Mouse (Mus musculus) right cerebral cortex, postnatal 14 days (tissue): ENCODE measurements around the gene Tmem219.
"Not testable (repeated sequence)": the region's sequence is repeated elsewhere in the genome, so short reads cannot be mapped to it uniquely, and the experiment has no call there.

ENCODE experiments used
- DNase-seq: peaks from one replicate; pipeline ENCODE4 v3.0.0; 2022

The Tmem219 gene

DNA sequence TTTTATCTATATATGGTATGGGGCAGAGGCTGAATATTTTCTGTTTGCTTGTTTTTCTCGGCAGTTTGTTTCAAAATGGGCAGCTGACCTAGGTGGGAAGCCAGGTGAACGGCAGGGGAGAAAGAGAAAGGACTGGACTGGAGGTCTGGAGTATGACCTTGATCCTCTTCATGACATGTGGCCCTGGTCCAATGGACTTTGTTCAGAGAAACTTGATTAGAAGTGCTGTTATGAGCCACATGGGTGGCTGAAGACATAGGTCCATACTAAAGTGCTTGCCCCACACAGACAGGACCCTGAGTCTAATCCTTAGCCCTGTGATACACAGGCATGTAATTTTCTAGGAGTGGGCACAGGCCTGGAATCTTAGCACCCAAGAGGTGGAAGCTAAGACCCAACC, 1.2 kb downstream of the Tmem219 start:
- DNase-seq, result no peak

DNA sequence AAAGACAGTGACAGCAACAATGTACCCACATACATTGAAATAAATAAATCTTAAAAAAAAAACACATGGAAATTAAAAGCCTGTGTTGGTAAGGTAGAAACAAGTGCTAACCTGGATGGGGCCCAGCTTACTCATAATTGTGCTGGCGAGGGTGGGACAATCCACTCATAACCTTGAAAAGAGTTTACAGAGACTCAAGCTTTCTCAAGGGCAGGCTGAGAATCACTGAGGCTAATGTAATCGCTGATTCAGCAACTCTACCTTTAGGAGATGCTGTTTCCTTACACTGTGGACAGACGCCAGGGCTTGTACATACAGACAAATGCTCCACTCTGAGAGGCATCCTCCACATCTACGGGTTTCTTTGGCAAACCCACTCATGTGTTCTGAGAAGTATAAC, 2.7 kb downstream of the Tmem219 start:
- no peak for DNase-seq

DNA sequence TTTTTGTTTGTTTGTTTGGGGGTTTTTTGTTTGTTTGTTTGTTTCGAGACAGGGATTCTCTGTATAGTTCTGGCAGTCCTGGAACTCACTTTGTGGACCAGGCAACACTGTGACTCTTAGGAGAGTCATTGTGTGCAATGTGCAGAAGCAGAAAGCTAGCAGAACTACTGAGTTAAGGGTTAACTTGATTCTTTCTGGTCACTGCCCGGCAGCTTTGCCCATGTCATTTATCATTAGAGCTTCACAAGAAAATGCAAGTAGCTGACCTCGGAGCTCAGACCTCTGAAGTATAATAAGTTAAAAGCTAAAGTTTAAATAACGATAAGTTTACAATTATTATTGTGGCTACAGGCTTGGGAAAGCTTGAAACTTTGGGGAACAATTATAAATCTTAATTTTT, 4.4 kb downstream of the Tmem219 start:
- not testable (repeated sequence) for DNase-seq

DNA sequence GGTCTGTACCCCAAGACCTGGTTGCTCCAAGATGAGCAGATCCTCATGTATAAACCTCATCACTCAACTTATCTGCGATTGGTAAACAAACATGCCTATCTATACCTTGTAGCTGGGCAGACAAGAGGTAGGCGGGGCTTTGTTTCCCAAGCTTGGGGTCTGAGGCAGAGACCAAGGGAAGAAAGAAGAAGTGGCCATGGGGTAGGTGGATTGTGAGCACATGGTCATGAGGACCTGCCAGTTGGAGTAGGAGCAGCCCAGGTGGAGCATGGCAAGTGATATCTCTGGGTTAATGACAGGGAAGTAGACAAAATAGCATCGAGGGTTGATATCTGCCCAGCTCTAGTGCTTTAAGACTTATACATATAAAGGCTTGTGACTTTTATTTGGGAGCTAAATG, 7.9 kb downstream of the Tmem219 start:
- no peak for DNase-seq

DNA sequence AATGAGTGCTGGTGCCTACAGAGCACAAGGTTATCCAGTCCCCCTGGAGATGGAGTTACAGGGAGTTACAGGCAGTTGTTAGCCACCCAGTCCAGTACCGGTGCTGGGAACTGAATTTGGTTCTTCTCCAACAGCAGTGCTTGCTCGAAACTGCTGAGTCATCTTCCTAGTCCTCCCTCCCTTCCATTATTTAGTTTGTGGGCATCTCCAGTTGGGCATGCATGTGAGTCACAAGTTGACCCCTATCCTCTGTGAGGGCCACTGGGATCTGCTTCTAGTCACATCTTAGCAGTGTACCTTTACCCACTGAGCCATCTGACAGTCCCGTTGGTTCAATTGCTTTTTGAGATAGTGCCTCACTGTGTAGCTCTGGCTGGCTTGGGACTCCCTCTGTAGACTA, 17.1 kb downstream of the Tmem219 start:
- no peak for DNase-seq

DNA sequence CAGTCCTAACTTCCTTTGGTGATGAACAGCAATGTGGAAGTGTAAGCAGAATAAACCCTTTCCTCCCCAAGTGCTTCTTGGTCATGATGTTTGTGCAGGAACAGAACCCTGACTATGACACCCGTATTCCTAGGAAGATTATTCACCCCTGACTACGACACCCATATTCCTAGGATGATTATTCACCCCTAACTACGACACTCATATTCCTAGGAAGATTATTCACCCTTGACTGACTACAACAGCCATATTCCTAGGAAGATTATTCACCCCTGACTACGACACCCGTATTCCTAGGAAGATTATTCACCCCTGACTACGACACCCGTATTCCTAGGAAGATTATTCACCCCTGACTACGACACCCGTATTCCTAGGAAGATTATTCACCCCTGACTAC, 22.9 kb downstream of the Tmem219 start:
- DNase-seq, result not testable (repeated sequence)

DNA sequence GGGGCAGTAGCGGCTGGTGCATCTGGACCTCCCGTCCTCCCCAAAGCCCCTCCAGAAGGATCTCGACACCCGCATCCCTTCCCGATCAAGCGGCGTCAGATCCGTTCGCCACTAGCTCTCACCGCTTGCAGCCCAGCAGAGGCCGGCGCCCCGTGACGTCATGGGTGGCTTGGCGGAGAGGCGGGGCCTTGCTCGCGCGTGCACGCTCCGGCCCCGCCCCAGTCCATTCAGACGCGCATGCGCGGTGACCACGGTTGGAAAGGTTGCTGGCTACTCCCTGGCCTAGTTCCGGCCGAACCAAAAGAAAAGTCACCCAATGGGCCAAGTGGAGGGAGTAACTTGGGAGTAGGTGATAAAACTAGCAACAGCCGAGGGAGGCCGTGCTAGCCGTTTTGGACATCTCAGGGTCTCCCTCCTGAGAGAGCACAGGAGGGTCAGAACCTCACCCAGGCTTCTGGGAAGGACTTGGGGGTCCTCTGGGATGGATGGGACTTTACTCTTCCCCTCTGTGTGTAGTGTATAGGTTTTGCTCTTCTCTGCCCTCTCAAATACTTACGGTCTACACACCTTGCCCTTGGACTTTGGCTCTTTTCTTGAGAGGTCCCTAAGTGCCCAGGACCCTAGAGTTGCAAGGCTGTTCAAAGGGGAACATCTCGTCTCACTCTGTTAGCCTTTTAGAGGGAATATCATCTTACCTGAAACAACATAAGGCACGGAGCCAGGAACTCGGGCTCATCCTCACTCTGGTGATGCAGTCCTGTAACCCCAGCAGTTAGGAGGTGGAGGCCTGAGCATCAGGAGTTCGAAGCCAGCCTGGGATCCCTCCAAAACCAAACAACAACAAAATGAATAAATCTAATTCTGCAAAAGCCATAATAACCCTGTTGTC, 24.4 kb downstream of the Tmem219 start:
- peak; percentile 98 for DNase-seq

DNA sequence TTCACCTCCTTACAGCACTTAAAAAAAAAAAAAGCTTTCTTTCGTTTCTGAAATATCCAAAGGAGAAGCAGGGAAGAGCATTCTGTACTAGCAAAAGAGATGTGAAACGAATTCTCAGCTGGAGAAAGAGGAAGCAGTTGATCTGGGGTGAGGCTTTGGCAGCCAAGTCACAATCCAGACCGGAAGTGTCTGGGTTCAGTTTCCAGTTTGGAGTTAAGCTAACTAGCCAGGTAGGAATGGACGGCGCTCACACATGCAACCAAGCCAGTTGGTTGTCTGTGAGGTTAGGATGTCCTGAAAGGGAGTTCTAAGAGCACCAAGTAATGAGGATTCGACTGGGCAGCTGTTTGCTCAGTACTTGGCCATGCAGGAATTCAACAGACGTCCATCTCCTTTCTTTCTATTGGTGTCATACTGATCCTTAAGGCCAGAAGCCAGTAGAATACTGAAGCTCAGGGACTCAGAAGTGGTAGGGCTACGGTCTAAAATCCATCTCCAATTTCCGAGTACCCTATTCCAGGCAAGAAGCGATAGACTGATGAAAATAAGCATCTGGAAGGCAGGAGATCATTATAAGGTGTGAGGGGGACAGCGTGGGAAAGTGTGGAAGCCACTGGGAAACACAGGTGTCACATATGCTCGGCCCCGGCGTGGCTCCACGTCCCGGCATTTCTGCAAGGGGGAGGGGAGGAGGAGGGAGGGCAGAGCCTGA, 25.2 kb downstream of the Tmem219 start:
- DNase-seq, result no peak

DNA sequence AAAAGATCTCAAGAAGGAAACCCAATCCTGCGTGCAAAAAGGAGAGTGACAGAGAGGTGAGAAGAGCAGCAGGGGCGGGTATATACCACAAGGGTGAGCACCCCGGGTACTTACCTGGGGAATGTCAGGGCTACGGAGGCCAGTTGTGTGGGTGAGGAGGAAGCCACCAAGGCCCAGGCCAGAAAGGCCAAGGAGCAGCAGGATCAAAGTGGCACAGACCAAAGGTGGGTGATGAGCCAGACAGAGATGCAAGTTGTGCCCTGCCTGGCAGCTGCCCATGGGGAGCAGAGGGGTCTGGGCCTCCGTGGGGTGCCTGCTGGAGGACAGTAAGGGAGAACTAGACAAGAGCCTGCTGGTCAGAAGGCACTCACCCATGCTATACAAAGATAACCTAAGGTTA, 25.8 kb downstream of the Tmem219 start:
- DNase-seq, result no peak

DNA sequence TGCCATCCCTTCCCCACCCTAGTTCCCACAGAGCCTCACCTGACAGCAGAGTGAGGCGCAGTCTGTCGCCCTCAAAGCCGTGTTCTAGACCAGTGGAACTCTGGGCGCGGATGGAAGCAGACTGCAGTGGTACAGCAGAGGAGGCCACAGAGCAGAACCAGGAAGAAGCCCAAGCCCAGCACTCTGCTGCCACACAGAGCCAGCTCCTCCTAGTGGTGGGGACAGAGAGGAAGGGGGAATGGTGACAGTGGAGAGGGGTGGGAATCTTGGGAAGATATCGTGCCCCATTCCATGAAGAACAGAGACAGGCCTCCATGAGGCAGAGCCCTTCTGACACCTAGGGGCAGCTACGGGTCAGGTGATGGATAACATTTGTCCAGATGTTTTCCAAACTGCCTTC, 33.9 kb downstream of the Tmem219 start:
- DNase-seq, result no peak

DNA sequence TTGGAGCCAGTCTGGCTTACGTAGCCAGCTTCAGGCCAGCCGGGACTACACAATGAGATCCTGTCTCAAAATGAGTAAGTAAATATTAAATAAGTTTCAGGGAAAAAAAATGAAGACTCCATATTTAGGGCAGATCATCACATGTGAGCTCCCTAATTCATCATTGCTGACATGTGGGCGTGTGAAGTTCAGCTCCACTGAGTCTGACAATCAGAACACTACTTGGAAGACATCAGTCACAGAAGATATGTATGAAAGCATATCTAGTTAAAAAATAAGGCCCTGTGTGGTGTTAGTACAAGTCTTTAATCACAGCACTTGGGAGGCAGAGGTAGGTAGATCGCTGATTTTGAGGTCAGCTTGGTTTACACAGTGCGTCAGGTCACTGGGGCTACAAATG, 35.4 kb downstream of the Tmem219 start:
- DNase-seq, result no peak

DNA sequence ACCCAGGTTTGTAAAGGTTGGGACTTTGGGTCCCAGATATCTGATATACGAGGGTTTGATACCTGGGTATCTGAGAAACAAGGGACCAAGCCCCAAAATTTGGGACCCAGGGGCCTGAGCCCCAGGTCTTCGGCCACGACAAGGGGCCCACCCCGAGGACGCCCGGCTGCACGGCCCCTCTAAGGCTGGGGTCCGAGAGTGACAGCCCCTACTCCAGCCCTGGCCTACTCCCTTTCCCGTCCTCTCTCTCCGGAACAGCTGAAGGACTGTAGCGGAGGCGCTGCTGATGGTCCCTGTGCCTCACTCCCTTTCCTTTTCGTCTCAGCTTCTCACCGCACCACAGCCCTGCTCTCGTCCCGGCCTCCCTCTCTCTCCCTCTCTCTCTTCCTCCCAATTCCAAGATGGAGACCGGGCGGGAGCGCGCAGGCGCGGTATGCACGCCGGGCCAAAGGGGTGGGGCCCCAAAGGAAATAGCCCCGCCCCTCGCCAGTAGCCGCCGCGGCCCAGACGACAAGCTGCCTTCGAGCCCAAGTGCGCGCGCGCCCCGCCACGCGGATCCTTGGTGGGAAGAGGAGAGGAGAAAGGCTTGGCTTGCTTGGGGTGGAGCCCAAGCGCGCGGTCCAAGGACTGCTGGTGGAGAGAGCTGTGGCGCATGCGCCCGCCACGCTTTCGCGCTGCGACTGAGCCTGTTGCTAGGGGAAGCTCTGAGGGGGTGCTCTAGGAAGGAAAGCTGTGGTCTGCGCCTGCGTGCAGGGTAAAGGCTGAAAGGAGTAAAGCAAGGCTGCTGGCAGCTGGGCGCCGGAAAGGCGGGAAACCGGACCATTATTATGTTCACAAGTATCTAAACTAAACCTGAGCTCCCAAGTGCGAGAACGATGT, 38.2 kb downstream of the Tmem219 start, which contains the start of gene Taok2:
Gene Taok2 (minus strand): TSS at position 418 of the 879 bp plus-strand sequence.
- peak; percentile 98 for DNase-seq

DNA sequence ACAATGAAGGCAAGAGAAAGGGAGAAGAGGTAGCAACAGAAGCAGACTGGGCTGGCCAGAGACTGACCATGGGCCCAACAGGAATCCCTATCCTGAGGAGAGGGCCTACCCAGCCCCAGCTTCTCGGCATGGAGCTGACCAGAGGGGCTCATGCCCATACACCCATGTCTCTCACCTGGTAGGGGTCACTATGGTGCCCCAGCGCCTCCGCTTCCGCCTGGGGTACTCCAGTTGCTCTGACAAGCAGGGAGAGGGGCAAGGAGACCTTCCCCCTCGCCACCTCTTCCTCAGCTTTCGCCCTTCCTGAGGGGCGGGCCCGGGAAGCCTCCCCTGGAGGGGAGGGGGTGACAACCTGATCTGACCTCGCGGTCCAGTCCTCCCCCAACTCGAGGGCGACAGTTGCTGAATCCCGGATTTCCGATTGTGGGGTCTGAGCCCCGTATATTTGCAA, 39.0 kb downstream of the Tmem219 start:
- DNase-seq, result no peak

DNA sequence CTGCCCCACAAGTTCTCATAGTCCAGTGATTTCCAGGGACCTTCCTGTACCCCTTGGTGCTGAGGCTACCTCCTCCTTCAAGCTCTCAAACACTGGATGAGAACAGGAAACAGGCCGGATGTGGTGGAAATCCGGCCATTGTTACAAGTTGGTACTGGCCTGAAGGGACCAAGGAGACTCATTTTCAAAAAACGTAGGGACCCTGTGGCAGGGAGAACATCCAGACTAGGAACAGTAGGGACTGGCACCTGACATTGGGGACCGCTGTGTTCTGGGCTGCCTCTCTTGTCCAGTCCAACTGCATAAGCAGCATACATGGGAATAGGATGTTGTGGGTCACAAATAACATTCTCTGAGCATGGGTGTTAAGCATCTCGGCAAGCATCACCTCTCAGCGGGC, 41.7 kb downstream of the Tmem219 start:
- no peak for DNase-seq

DNA sequence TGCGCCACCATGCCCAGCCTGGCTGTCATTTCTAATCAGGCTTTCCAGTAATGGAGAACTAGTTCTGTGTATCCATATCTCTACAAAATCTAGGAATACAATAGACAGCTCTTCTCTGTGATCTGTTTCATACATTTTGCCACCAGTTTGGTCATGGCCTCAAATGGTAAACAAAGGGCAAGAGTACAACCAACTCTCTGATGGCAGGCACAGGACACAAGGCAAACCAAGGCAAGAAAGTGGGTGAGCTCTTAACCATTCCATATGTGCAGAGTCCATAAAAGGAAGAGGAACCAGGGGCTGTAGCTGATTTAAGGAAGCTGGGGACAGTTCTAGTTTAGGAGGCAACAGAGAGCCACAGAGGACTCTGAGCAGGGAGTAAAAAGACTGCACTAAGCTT, 45.5 kb downstream of the Tmem219 start:
- DNase-seq, result no peak

DNA sequence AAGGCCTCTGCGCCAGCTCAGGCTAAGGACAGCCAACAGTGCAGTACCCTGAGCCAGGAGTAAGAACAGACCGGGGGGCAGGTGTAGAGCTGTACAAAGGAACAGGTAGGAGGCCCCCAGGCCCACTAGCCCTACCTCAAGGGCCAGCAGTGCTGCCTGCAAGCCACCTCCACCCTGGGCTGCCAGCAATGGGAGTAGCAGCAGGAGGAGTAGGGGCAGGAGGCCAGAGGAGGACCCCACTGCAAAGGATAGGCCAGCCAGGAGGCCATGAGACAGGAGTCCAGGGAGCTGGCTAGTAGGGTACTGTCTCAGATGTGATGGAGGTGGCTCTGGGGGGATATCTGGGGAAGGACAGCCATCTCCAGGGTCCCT, 52.2 kb downstream of the Tmem219 start:
- DNase-seq, result no peak

DNA sequence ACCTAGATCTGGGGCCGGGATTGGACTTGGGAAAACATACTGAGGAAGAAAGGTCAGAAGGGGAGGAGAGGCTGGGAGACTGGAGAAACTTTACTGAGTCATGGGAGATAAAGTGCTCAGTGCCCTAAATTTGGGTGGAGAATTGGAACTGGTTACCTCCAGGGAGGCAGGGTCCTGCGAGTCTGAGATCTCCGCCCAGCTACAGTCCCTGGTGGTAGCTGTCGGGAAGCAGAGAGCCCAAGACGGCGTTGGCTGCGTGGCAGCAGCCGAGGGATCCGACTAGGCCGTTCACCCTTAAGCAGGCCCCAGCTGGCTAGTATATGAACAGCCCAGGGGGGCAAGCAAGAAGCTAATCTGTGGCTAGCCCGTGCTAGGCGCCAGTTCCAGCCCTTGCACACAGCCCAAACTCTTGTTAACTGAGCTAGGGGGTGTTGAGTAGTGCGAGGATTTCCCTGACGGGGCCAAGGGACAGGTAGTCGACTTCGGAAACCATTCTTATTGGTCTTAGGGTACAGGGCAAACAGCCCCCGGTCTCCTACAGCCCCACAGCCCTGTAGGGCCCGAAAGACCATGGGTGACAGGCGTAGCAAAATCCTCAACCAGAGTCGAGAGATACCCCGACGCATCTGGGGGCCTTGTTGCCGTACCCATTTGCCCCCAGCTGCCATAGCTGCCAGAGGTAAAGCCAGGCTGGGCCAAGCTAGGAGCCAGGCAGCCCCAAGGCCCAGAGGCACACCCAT, 52.8 kb downstream of the Tmem219 start:
- DNase-seq, result no peak

DNA sequence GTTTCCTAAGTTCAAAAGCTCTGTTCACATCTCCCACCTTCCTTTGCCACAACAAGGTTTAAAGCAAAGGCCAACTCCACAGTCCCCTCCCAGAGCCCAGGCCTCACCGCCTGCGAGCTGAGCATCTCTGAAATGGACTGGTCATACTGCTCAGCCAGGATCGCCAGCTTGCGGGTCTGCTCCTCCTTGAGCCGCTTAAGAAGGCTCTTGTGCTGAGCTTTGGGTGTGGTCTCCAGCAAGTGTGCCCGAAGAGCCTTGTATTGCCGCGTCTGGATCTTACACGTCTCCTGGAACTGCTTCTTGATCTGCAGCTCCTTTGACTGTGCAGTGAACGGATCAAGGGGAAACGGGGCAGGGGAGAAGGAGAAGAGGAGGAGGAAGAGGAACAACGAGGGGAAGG, 54.7 kb downstream of the Tmem219 start:
- DNase-seq, result no peak

DNA sequence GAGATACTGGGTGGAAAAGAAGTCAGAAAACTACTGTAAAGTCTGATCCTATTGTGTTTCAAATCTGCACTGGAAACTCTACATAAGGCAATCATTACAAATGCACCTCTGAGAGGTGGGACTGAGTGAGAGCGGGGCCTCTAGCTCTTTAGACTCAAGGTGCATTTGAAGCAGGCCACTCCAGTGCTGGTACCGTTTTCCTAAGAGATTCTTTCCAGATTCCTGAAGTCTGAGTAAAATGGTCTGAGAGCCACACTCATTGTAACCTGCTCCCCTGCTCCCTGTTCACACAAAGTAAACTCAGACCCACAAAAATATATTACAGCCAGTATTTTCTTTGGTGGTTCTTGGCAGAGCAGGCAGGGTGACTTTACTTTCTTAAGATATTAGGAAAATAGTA, 55.2 kb downstream of the Tmem219 start:
- DNase-seq, result no peak

DNA sequence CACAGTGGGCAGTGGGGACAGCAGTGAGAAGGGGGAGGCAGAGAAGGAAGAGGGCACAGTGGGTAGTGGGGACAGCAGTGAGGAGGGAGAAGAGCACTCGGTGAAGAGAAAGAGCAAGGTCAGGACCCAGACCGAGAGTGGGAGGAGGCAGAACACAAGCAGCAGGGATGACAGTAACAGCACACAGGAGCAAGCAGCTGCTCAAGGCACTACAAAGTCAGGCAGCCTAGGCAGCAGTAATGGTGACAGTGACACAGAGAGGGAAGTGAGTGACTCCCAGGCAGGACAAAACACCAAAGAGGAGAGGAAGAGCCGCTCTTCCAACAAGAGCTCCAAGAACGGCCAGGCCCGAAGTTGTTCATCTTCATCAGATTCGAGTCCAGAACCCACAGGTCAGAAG, 58.9 kb downstream of the Tmem219 start:
- DNase-seq, result no peak

DNA sequence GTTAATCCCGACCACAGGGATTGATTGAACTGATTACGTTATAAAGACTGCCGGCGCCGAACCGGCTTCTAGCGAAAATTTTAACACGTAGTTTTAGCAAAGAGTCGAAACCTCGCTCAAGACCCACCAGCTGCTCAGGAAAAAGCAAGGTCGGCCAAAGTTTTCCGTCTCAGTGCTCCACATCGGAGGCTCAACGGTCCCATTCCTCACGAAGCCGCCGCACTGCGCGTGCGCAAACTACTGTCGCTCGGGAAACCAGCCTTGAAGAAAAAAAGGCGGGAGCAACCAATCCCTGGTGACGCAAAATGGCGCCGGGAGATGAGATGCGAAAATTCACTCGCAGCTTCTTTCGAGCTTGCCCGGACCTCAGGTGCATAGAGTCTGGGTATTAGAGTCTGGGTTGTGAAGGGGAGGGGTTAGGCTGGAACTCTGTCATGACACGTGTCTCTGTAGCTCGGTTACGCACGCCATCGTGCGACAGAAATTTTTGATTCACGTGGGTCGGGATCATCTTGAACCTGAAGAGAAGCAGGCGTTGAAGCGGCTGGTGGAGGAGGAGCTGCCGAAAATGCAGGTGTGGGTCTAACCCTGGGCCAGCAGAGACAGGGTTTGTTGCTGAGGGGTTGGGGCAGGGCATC, 60.5 kb downstream of the Tmem219 start, which contains the start of gene Ino80e:
Gene Ino80e (minus strand): TSS at position 231 of the 638 bp plus-strand sequence.
- peak; percentile 96 for DNase-seq
